Mouse (Mus musculus) liver, embryonic 14 days (tissue): Measurements from ENCODE around the gene Psmd5. TPM values are rescaled to one million over a fixed set of nuclear protein-coding genes. Genes with fewer than 3 reads are reported as not detected.

Source experiments
- polyA plus RNA-seq: library from polyadenylated mRNA; depleted of rRNA; stranded (reverse); fragments of >200 nt; gene quantifications from 2 replicates; pipeline ENCODE4 v1.2.3, GENCODE M21; 2012; rRNA removed

Psmd5 gene
- polyA plus RNA-seq: 36.7 and 37.7 TPM in 2 replicates

DNA sequence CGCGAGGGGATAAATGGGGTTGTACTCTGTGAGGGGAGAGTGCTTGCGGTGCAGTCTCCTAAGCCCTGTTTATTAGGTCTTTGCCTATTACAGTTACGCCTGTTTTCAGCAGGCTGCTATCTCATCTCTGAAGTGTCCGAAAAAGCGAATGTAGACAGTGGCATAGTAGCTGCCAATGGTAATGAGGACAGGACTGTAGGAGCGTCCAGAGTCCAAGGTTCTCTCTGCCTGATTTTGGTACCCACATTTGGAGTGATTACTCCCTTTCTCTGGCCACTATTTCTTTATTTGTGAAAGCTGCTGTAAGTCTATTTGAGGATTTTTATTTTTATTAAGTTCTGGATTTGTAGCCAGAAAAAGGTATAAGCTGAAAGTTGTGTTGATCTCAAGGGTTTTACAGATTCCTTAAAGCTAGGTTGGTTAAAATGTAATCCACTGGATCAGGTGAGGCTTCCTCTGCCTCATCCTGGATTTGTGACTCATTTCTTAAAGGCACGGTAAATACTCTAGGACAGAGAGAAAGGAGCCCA, at the start of gene Psmd5:
Gene Psmd5 (minus strand): TSS at position 153 of the 530 bp plus-strand sequence.

GRCm38 (mm10) chr2:34913218-34914068, 38.7 kb upstream of the Psmd5 start, which contains the start of gene Phf19:
Phf19 (minus strand) TSS chr2:34914026.

GRCm38 (mm10) chr2:34874271-34874670, 497 bp downstream of the Psmd5 start, which contains the start of gene Cutal:
Cutal (plus strand) TSS chr2:34874396.

DNA sequence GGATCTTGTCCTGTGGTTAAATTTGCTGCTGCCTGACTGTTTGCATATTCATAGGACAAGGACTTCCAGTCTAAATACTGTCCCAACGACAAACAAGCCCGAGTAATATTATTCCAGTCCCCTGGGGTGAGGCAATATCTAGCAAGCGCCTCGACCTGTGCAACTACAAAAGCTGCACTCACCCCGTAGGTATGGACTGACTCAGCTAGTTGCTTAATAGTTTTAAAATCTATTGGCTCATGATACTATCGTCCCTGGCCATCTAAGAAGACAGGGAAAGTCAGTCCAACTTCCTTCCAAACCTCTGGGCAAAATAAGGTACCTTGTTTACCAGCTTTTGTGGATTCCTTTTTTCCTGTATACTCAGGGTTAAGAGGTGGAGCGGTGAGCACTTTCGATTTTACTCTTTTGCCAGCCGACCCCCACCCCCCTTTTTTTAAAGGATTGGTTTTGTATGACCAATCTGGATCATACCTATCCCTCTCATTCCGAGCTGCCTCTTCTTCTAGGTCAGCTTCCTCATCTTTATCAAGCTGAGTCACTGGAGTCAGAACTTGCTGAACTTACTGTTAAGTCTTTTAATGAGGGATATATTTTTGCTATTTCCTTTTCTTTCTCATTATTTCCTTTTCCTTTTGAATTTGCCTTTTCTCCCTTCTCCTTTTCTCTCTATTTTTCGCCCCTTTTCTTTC, 41.9 kb downstream of the Psmd5 start, which contains the start of gene Gm34653:
Gene Gm34653 (plus strand): TSS at position 242 of the 692 bp plus-strand sequence.

GRCm38 (mm10) chr2:34825827-34826459, 48.8 kb downstream of the Psmd5 start, which contains the start of gene Fbxw2:
Fbxw2 (minus strand) TSS chr2:34826311.

Other genes starting within 250 kb of the Psmd5 start
- 20.2 and 28.3 TPM in 2 replicates for gene Gapvd1, start 119.7 kb downstream of the Psmd5 start, polyA plus RNA-seq
- 266 and 271 TPM in 2 replicates for gene Hspa5, start 103.0 kb downstream of the Psmd5 start, polyA plus RNA-seq
- gene Rabepk, start 75.1 kb downstream of the Psmd5 start, polyA plus RNA-seq: 14.8 and 15.4 TPM in 2 replicates
- gene Fbxw2, start 48.7 kb downstream of the Psmd5 start, polyA plus RNA-seq: 28.9 and 33.4 TPM in 2 replicates
- gene Gm34653, start 42.0 kb downstream of the Psmd5 start, polyA plus RNA-seq: 0.02 TPM in 1 of 2 replicates, not detected in the other
- gene Cutal, start 572 bp downstream of the Psmd5 start, polyA plus RNA-seq: 3.6 and 4.0 TPM in 2 replicates
- gene Phf19, start 39.1 kb upstream of the Psmd5 start, polyA plus RNA-seq: 3.5 and 3.9 TPM in 2 replicates
- 0.08 and 0.24 TPM in 2 replicates for gene Traf1, start 86.8 kb upstream of the Psmd5 start, polyA plus RNA-seq
- gene Hc, start 186.5 kb upstream of the Psmd5 start, polyA plus RNA-seq: 58.6 and 61.5 TPM in 2 replicates
- 16.5 and 17.9 TPM in 2 replicates for gene AI182371, start 226.6 kb upstream of the Psmd5 start, polyA plus RNA-seq
- 11.9 and 13.6 TPM in 2 replicates for gene Cntrl, start 234.5 kb upstream of the Psmd5 start, polyA plus RNA-seq